Mouse (Mus musculus) spleen, adult 2 months (tissue): Measurements from ENCODE around the gene Gtf2ird1.

Experiments used
- CTCF ChIP-seq: fragments of 200-500 bp; IDR thresholded peaks from 2 replicates; pipeline ENCODE4 v1.5.1; 2011; ENCODE audit warnings: mild to moderate bottlenecking, inconsistent platforms; ENCODE audit not compliant: insufficient read depth, insufficient read length, insufficient replicate concordance; ENCODE audit errors: extremely low read depth
- POLR2A ChIP-seq: fragments of 200-500 bp; IDR thresholded peaks from 2 replicates; pipeline ENCODE4 v1.6.1; 2011; ENCODE audit warnings: low read depth, low read length, inconsistent platforms

DNA sequence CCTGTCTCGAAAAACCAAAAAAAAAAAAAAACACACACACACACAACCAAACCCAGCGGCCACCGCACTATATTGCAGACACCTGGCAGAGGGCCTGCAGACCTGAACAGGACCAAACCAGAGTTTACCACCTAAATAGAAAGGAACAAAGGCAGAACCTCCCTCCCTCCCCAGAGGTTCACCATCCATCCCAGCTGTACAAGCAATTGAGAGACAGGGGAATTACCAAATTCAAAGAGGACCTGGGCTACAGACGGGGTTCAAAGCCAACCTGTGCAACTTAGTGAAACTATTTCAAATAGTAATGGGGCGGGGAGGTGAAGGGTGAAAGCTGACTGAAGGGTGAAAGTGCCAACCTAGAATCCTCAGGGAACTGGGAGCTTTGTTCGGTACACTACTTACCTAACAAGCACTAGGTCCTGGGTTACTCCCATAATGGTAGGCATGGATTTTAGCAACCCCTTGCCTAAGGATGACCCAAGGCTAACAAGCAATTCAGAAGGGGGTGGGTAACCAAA, 144.6 kb downstream of the Gtf2ird1 start:
- TF ChIP-seq CTCF (no peak), POLR2A (no peak)
